Mouse (Mus musculus): ENCODE data around the gene Uba52. TPM values are rescaled to one million over a fixed set of nuclear protein-coding genes. Genes with fewer than 3 reads are reported as not detected.

The Uba52 gene
- polyA plus RNA-seq, 1 experiment from 2014 or later = 933 TPM

GRCm38 (mm10) chr8:70509281-70509952 is 1.2 kb downstream of the Uba52 start:
- no peaks in the 10 kb centered on the region for H3K9me3 ChIP-seq
- H3K4me1 ChIP-seq (replicated peaks) = peaks cover 54% of the 10 kb centered on the region
- peak overlapping the region; percentile 92 for H3K4me3 ChIP-seq
- H3K27ac ChIP-seq = peak overlapping the region; percentile 97
- peaks cover 5% of the 10 kb centered on the region for H3K27me3 ChIP-seq (ENCODE audit: insufficient read depth, poor library complexity, severe bottlenecking)
- no peak for DNase-seq (ENCODE audit: low spot score)
- 17% methylated on average over 25 of the region's 25 CpGs for WGBS
- H3K36me3 ChIP-seq = peaks cover 56% of the 10 kb centered on the region

GRCm38 (mm10) chr8:70507027-70507393 is 3.6 kb downstream of the Uba52 start:
- Histone ChIP-seq H3K27me3 (ENCODE audit: insufficient read depth, poor library complexity, severe bottlenecking) (peaks cover 29% of the 10 kb centered on the region), H3K9me3 (no peaks in the 10 kb centered on the region), H3K36me3 (peaks cover 47% of the 10 kb centered on the region), H3K4me1 (replicated peaks) (peaks cover 77% of the 10 kb centered on the region), H3K27ac (peak overlapping the region; percentile 95; the same call in 1 of the 2 replicates), H3K4me3 (peak overlapping the region; percentile 64)
- DNase-seq (ENCODE audit: low spot score) = no peak
- WGBS = 63% methylated on average over 5 of the region's 5 CpGs

- H3K36me3 ChIP-seq = peaks cover 43% of the 10 kb centered on the region
- 3% methylated on average over 40 of the region's 40 CpGs for WGBS
- H3K27me3 ChIP-seq (ENCODE audit: insufficient read depth, poor library complexity, severe bottlenecking) = peaks cover 35% of the 10 kb centered on the region
- H3K4me3 ChIP-seq = peak within 1 kb of the TSS; percentile 64
- H3K27ac ChIP-seq = peak within 1 kb of the TSS; percentile 95
- no peaks in the 10 kb centered on the region for H3K9me3 ChIP-seq
- peak; percentile 97 for DNase-seq (ENCODE audit: low spot score)
- peaks cover 75% of the 10 kb centered on the region for H3K4me1 ChIP-seq (replicated peaks)
Measured at GRCm38 (mm10) chr8:70506328-70507026, 4.1 kb downstream of the Uba52 start, which contains the start of gene Rex1bd. Gene Rex1bd, minus strand, starts transcription at chr8:70506752.

GRCm38 (mm10) chr8:70505698-70506327 is 4.8 kb downstream of the Uba52 start:
- H3K4me1 ChIP-seq (replicated peaks) = peaks cover 73% of the 10 kb centered on the region
- no peak for DNase-seq (ENCODE audit: low spot score)
- 39% methylated on average over 32 of the region's 32 CpGs for WGBS

GRCm38 (mm10) chr8:70504851-70505250 is 5.8 kb downstream of the Uba52 start:
- Histone ChIP-seq H3K36me3 (peaks cover 43% of the 10 kb centered on the region), H3K27me3 (ENCODE audit: insufficient read depth, poor library complexity, severe bottlenecking) (peaks cover 51% of the 10 kb centered on the region), H3K27ac (no peak overlapping the region), H3K9me3 (no peaks in the 10 kb centered on the region), H3K4me1 (replicated peaks) (peaks cover 82% of the 10 kb centered on the region), H3K4me3 (peak overlapping the region; percentile 64; the same call in 1 of the 2 replicates)
- peak; percentile 81 for DNase-seq (ENCODE audit: low spot score)
- WGBS = 75% methylated on average over 3 of the region's 3 CpGs

More at GRCm38 (mm10) chr8:70505698-70506327, 4.8 kb downstream of the Uba52 start:
- H3K36me3 ChIP-seq = peaks cover 43% of the 10 kb centered on the region
- H3K4me3 ChIP-seq = peak overlapping the region; percentile 64
- H3K9me3 ChIP-seq = no peaks in the 10 kb centered on the region
- peak overlapping the region; percentile 95 for H3K27ac ChIP-seq
- H3K27me3 ChIP-seq (ENCODE audit: insufficient read depth, poor library complexity, severe bottlenecking) = peaks cover 41% of the 10 kb centered on the region

- Histone ChIP-seq H3K4me3 (peak overlapping the region; percentile 64), H3K4me1 (replicated peaks) (peaks cover 84% of the 10 kb centered on the region), H3K9me3 (no peaks in the 10 kb centered on the region), H3K27me3 (ENCODE audit: insufficient read depth, poor library complexity, severe bottlenecking) (peaks cover 56% of the 10 kb centered on the region), H3K27ac (no peak overlapping the region), H3K36me3 (peaks cover 42% of the 10 kb centered on the region)
- peak; percentile 63 for DNase-seq (ENCODE audit: low spot score)
- 52% methylated on average over 16 of the region's 16 CpGs for WGBS
Measured at GRCm38 (mm10) chr8:70504291-70504716, 6.3 kb downstream of the Uba52 start.

- H3K9me3 ChIP-seq = no peaks in the 10 kb centered on the region
- peaks cover 67% of the 10 kb centered on the region for H3K27me3 ChIP-seq (ENCODE audit: insufficient read depth, poor library complexity, severe bottlenecking)
- peaks cover 74% of the 10 kb centered on the region for H3K4me1 ChIP-seq (replicated peaks)
- H3K4me3 ChIP-seq = peak overlapping the region; percentile 21
- peaks cover 31% of the 10 kb centered on the region for H3K36me3 ChIP-seq
- H3K27ac ChIP-seq = peak overlapping the region; percentile 12; the same call in 1 of the 2 replicates
- 12% methylated on average over 46 of the region's 46 CpGs for WGBS
- peak; percentile 76 for DNase-seq (ENCODE audit: low spot score)
Measured at GRCm38 (mm10) chr8:70503062-70503750, 7.4 kb downstream of the Uba52 start.

GRCm38 (mm10) chr8:70502540-70502939 is 8.1 kb downstream of the Uba52 start:
- H3K36me3 ChIP-seq = peaks cover 24% of the 10 kb centered on the region
- no peak overlapping the region for H3K27ac ChIP-seq
- H3K4me1 ChIP-seq (replicated peaks) = peaks cover 71% of the 10 kb centered on the region
- H3K9me3 ChIP-seq = no peaks in the 10 kb centered on the region
- 35% methylated on average over 12 of the region's 12 CpGs for WGBS
- H3K4me3 ChIP-seq = peak overlapping the region; percentile 18; the same call in 1 of the 2 replicates
- peaks cover 74% of the 10 kb centered on the region for H3K27me3 ChIP-seq (ENCODE audit: insufficient read depth, poor library complexity, severe bottlenecking)
- no peak for DNase-seq (ENCODE audit: low spot score)

GRCm38 (mm10) chr8:70501820-70502529 is 8.6 kb downstream of the Uba52 start:
- Histone ChIP-seq H3K4me1 (replicated peaks) (peaks cover 68% of the 10 kb centered on the region), H3K27me3 (ENCODE audit: insufficient read depth, poor library complexity, severe bottlenecking) (peaks cover 80% of the 10 kb centered on the region), H3K36me3 (peaks cover 19% of the 10 kb centered on the region), H3K9me3 (no peaks in the 10 kb centered on the region), H3K27ac (no peak overlapping the region), H3K4me3 (peak overlapping the region; percentile 16)
- no peak for DNase-seq (ENCODE audit: low spot score)
- WGBS = 13% methylated on average over 23 of the region's 23 CpGs

- WGBS = 8% methylated on average over 39 of the region's 39 CpGs
- Histone ChIP-seq H3K27me3 (ENCODE audit: insufficient read depth, poor library complexity, severe bottlenecking) (peaks cover 93% of the 10 kb centered on the region), H3K9me3 (no peaks in the 10 kb centered on the region), H3K27ac (no peak overlapping the region), H3K4me1 (replicated peaks) (peaks cover 60% of the 10 kb centered on the region), H3K36me3 (peaks cover 18% of the 10 kb centered on the region), H3K4me3 (peak overlapping the region; percentile 25)
- no peak for DNase-seq (ENCODE audit: low spot score)
Measured at GRCm38 (mm10) chr8:70500386-70501301, 10.0 kb downstream of the Uba52 start.

- DNase-seq (ENCODE audit: low spot score) = no peak
- Histone ChIP-seq H3K9me3 (no peaks in the 10 kb centered on the region), H3K27me3 (ENCODE audit: insufficient read depth, poor library complexity, severe bottlenecking) (peaks cover 100% of the 10 kb centered on the region), H3K4me1 (replicated peaks) (peaks cover 65% of the 10 kb centered on the region), H3K4me3 (peak overlapping the region; percentile 51), H3K36me3 (no peaks in the 10 kb centered on the region), H3K27ac (no peak overlapping the region)
- WGBS = 6% methylated on average over 12 of the region's 12 CpGs
Measured at GRCm38 (mm10) chr8:70495771-70496062, 14.9 kb downstream of the Uba52 start.

Measured in hindbrain, embryonic 10.5 days (tissue).